In the genomic region with DNA sequence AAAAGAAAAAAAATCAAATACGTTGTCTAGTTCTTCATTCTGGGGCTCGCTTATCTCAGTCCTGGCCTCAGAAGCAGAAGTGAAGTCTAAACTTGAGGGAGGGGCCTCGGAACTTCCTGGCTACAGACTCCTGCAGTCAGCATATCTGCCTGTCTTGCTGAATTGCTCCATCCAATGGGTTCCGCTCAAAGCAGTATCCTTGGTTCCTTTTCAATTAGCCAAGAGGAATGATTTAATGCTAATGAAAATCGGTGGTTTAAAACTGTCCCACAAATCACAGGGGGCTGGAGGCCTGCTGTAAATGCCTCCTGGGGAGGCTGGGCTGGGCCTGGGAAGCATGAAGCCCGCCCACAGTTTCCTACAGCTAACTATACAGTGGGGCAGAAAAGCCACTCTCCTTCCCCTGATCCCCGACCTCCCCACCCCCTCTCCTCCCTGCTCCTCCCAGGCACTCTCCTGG, we compare ENCODE assay signal across 9 mouse cellular contexts. TPM values are rescaled to one million over a fixed set of nuclear protein-coding genes. Genes with fewer than 3 reads are reported as not detected.
DNase-seq lines count a peak whose midpoint lies in the region; ATAC-seq and TF ChIP-seq lines count a peak whose summit lies in the region.
"Had no signal": no experiment of that assay in that cellular context is flagged by ENCODE, and none has a peak within 500 bp of the region (broad histone marks: within the 10 kb centered on the region; RNA-seq: fewer than 3 reads in every experiment).

No protein-coding gene starts in this region.

- TF ChIP-seq CTCF in bone marrow macrophage, adult 2 months (IDR thresholded peaks at IDR 0.05; ENCODE audit: low read depth, low read length) = no peak
- TF ChIP-seq CTCF in kidney, postnatal 0 days (IDR thresholded peaks at IDR 0.05; ENCODE audit: low read depth) = no peak

- no peak overlapping the region for H3K27ac ChIP-seq in liver, embryonic 12.5 days
- peak overlapping the region; percentile 100 for H3K27ac ChIP-seq in bone marrow macrophage, adult 2 months (ENCODE audit: insufficient read depth, low read depth, low read length)
- no peak overlapping the region for H3K27ac ChIP-seq in kidney, postnatal 0 days
- peak overlapping the region; percentile 64 for H3K27ac ChIP-seq in neural tube, embryonic 13.5 days (replicated peaks)

- ATAC-seq in liver, embryonic 12.5 days = no peak
- no peak; the same call in 1 of the 2 replicates for ATAC-seq in kidney, postnatal 0 days (replicated peaks; ENCODE audit: low FRiP score, low read depth)
- ATAC-seq in neural tube, embryonic 13.5 days (ENCODE audit: low read depth) = peak; percentile 62; the same call in 1 of the 2 replicates

- peaks cover 9% of the 10 kb centered on the region; the same call in 1 of the 2 replicates for H3K4me1 ChIP-seq in liver, embryonic 12.5 days
- peaks cover 57% of the 10 kb centered on the region for H3K4me1 ChIP-seq in bone marrow macrophage, adult 2 months (ENCODE audit: control insufficient read depth, insufficient read depth, low read length)
- peaks cover 7% of the 10 kb centered on the region for H3K4me1 ChIP-seq in kidney, postnatal 0 days (replicated peaks; ENCODE audit: insufficient read depth, low read length)
- H3K4me1 ChIP-seq in neural tube, embryonic 13.5 days (replicated peaks) = peaks cover 46% of the 10 kb centered on the region

- H3K9me3 ChIP-seq in liver, embryonic 12.5 days (replicated peaks) = no peaks in the 10 kb centered on the region
- no peaks in the 10 kb centered on the region for H3K9me3 ChIP-seq in kidney, postnatal 0 days (replicated peaks; ENCODE audit: low read length)
- H3K9me3 ChIP-seq in neural tube, embryonic 13.5 days = no peaks in the 10 kb centered on the region

- H3K27me3 ChIP-seq in liver, embryonic 12.5 days (replicated peaks) = no peaks in the 10 kb centered on the region
- no peaks in the 10 kb centered on the region for H3K27me3 ChIP-seq in kidney, postnatal 0 days (ENCODE audit: insufficient read depth, low read length)
- H3K27me3 ChIP-seq in neural tube, embryonic 13.5 days = no peaks in the 10 kb centered on the region

- no peak overlapping the region for H3K4me3 ChIP-seq in liver, embryonic 12.5 days
- peak overlapping the region; percentile 15; the same call in 1 of the 2 replicates for H3K4me3 ChIP-seq in bone marrow macrophage, adult 2 months (ENCODE audit: insufficient read depth, low read length)
- no peak overlapping the region for H3K4me3 ChIP-seq in kidney, postnatal 0 days (replicated peaks; ENCODE audit: low read depth, low read length)
- no peak overlapping the region for H3K4me3 ChIP-seq in neural tube, embryonic 13.5 days

- no peak overlapping the region for H3K4me2 ChIP-seq in liver, embryonic 12.5 days
- H3K4me2 ChIP-seq in kidney, postnatal 0 days (ENCODE audit: low read length) = no peak overlapping the region
- H3K4me2 ChIP-seq in neural tube, embryonic 13.5 days = no peak overlapping the region

- 10% methylated on average over 7 of the region's 7 CpGs for WGBS in liver, embryonic 12.5 days (ENCODE audit: insufficient replicate concordance)
- WGBS in kidney, postnatal 0 days = 8% methylated on average over 7 of the region's 7 CpGs
- 6% methylated on average over 7 of the region's 7 CpGs for WGBS in neural tube, embryonic 13.5 days

- TF ChIP-seq POLR2A in bone marrow macrophage, adult 2 months (IDR thresholded peaks at IDR 0.05; ENCODE audit: borderline replicate concordance, low read depth, low read length) = no peak

- H3K9ac ChIP-seq in liver, embryonic 12.5 days = no peak overlapping the region
- no peak overlapping the region for H3K9ac ChIP-seq in kidney, postnatal 0 days (ENCODE audit: low read depth, low read length)
- 0 out of 2 replicates have a peak overlapping the region, but pooled peaks have one; percentile 41 for H3K9ac ChIP-seq in neural tube, embryonic 13.5 days

- intact Hi-C loops in left cerebral cortex, postnatal 36 days (cut with DNase I) = no loop called here

- peak; percentile 20 for DNase-seq in liver
- DNase-seq in kidney, postnatal 0 days (ENCODE audit: low spot score) = peak; percentile 74
- DNase-seq in c-Kit-positive CD71-positive TER-119-positive erythroid progenitor cells, embryonic 14.5 days (ENCODE audit: low spot score) = no peak
- no peak for DNase-seq in left cerebral cortex, postnatal 36 days (ENCODE audit: low spot score in 2 of 2)
- DNase-seq in left cerebral cortex, adult 18-20 months (ENCODE audit: low spot score in 2 of 2) = no peak
- DNase-seq: adrenal gland, adult 8-10 months had no signal

- H3K36me3 ChIP-seq in liver, embryonic 12.5 days = no peaks in the 10 kb centered on the region
- no peaks in the 10 kb centered on the region for H3K36me3 ChIP-seq in kidney, postnatal 0 days (ENCODE audit: insufficient read depth, low read length)
- no peaks in the 10 kb centered on the region for H3K36me3 ChIP-seq in neural tube, embryonic 13.5 days

RNA-seq across cellular contexts. Expression of a gene that starts 12.9 kb away (rescaled TPM):
- polyA plus RNA-seq in liver, embryonic 12.5 days (2016; fragmentation: Nextera tagmentation; extraction: Ambion mirVana) = 3.2 TPM in 2 replicates
- 80.6 and 81.3 TPM in 2 replicates for polyA plus RNA-seq in bone marrow macrophage, adult 2 months (2012; ENCODE audit: insufficient read depth, insufficient read length, missing spikeins)
- 9.1 and 9.3 TPM in 2 replicates for polyA plus RNA-seq in kidney, postnatal 0 days (2015; fragmentation: Nextera tagmentation; extraction: Ambion mirVana)
- 34.9 and 38.6 TPM in 2 replicates for polyA plus RNA-seq in neural tube, embryonic 13.5 days (2015; fragmentation: Nextera tagmentation; extraction: Ambion mirVana)
- 10 to 100 TPM; 48.9 to 69.6 TPM for total RNA-seq in left cerebral cortex, postnatal 36 days (2021)
- total RNA-seq in left cerebral cortex, adult 18-20 months (2021) = 10 to 100 TPM; 42.5 to 48.0 TPM

Comparison
In these comparisons a context has a peak if more than half of its experiments do, and no peak if none do; other contexts are left out.
1. DNase-seq: peak in liver (single experiment) and kidney, postnatal 0 days (single experiment); none in c-Kit-positive CD71-positive TER-119-positive erythroid progenitor cells, embryonic 14.5 days (single experiment), left cerebral cortex, postnatal 36 days (0 of 2) and left cerebral cortex, adult 18-20 months (0 of 2).
2. H3K27ac ChIP-seq: peak in bone marrow macrophage, adult 2 months (single experiment) and neural tube, embryonic 13.5 days (single experiment); none in liver, embryonic 12.5 days (single experiment) and kidney, postnatal 0 days (single experiment).